Mouse (Mus musculus): Measurements from ENCODE around the gene Senp7. TPM values are rescaled to one million over a fixed set of nuclear protein-coding genes. Genes with fewer than 3 reads are reported as not detected.
"Not testable (repeated sequence)": the region's sequence is repeated elsewhere in the genome, so short reads cannot be mapped to it uniquely, and the experiment has no call there.

Gene Senp7
- polyA plus RNA-seq, 1 experiment = 45.1 TPM

DNA sequence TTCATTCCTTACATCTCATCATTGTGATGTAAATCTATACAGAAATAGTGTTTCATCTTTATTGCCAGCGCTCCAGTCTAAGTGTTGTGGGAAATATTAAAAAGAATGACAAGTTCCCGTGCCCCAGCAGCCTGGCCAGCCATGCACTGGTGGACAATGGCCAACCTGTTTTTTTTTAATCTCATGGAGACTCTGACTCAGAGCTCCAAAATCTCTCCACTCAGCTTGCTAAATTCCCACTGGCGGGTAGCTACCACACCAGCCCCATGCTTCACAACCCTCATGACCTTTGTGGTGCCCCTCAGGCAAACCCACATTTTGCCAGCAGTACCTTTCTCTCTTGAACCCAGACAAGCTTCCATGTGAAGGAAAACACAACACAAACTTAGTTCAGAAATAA is 67.6 kb downstream of the Senp7 start:
- TF ChIP-seq CTCF (IDR thresholded peaks at IDR 0.05; ENCODE audit: borderline replicate concordance, extremely low read depth, insufficient read depth, insufficient read length) = no peak
- TF ChIP-seq POLR2A (IDR thresholded peaks at IDR 0.05; ENCODE audit: borderline replicate concordance, extremely low read depth, insufficient read depth, insufficient read length, poor library complexity, severe bottlenecking) = no peak
- DNase-seq (ENCODE audit: low read depth) = no peak

DNA sequence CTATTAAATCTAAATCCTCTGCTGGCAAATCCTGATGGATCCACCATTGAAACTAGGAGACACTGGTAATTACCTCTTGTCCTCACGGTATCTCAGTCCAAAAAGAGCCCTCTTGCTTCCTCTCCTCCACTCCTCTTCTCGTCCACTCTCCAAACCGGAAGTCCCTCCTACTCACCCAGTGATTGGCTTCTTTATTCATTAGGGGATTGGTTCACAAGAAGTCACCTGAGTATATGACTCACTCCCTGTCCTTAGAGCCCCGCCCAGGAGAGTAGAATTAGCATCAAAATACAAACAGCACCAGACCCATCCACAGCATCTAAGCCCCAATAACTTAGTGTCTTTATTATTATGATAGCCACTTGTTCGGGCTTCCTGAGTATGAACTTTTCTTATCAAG is 68.0 kb downstream of the Senp7 start:
- TF ChIP-seq POLR2A (IDR thresholded peaks at IDR 0.05; ENCODE audit: borderline replicate concordance, extremely low read depth, insufficient read depth, insufficient read length, poor library complexity, severe bottlenecking) = no peak

DNA sequence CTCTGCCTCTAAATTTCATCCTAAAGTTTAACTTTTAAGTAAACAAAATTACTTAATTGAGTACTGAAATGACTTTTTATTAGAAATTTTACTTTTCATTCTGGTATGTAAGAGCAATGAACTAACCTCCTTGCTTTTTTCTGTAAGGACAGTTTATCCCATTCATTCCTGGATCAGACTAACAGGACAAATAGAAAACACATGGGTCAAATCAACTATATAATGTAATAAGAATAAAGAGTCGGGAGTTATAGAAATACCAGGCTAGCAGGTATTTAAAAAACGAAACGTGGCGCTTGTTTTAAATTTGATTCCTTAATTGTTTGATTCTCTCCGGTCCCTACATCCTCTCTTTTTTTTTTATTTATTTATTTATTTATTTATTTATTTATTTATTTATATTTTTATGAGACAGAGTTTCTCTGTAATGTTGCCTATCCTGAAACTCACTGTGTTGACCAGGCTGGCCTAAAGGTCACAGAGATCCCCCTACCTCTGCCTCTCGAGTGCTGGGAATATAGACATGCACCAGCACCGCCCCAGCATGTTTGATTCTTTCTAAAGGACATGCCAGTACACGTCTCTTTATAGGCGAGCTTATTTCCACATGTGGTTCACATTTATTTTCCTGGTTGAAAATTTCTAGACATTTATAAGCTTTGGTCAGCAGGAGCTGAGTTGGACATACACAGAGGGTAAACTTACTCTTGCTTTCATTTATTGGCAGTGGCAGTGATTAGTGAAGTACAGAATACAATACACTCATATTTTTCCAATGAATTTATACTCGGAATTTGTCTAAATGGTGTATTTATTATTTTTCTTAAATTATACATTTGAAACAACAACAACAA is 69.4 kb downstream of the Senp7 start:
- no peak for DNase-seq (ENCODE audit: low read depth)
- TF ChIP-seq POLR2A (IDR thresholded peaks at IDR 0.05; ENCODE audit: borderline replicate concordance, extremely low read depth, insufficient read depth, insufficient read length, poor library complexity, severe bottlenecking) = no peak
- no peak for TF ChIP-seq CTCF (IDR thresholded peaks at IDR 0.05; ENCODE audit: borderline replicate concordance, extremely low read depth, insufficient read depth, insufficient read length)

More for the DNA sequence above, 68.0 kb downstream of the Senp7 start:
- DNase-seq (ENCODE audit: low read depth) = no peak

DNA sequence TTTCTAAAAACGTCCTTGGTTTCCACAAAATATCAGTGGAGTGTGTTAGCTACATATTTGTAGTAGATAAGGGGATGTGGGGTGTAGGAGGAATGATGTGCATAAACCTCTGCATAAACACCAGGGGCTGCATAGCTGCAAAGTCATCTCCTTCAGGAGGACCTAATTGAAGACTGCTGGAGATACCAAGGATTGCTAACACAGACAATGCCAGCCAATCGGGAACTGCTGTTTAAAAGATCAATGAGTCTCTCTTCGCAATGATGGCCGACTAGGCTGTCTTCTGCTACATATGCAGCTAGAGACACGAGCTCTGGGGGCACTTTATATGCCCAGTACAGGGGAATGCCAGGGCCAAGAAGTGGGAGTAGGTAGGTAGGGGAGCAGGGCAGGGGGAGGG is 74.4 kb downstream of the Senp7 start:
- TF ChIP-seq POLR2A (IDR thresholded peaks at IDR 0.05; ENCODE audit: borderline replicate concordance, extremely low read depth, insufficient read depth, insufficient read length, poor library complexity, severe bottlenecking) = no peak
- no peak for TF ChIP-seq CTCF (IDR thresholded peaks at IDR 0.05; ENCODE audit: borderline replicate concordance, extremely low read depth, insufficient read depth, insufficient read length)
- no peak for DNase-seq (ENCODE audit: low read depth)

DNA sequence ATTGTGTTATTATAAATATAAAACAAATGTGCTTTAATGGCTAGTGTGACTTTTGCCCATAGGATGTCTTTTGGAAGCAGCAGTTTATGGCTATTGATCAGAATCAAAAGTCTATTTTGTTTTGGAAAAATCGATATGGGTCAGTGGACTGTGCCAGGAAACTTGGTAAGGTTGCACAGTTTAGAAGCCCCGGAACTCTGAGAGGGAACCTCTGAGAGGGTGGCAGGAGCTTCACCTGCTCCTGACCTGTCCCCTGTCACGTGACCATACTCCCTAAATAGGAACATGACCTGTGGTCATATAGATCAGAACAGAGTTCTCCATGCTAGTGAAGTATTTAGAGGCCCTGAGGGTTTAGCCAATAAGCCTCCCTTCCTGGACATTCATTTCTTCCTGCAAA is 75.9 kb downstream of the Senp7 start:
- DNase-seq (ENCODE audit: low read depth) = no peak
- TF ChIP-seq CTCF (IDR thresholded peaks at IDR 0.05; ENCODE audit: borderline replicate concordance, extremely low read depth, insufficient read depth, insufficient read length) (no peak), POLR2A (IDR thresholded peaks at IDR 0.05; ENCODE audit: borderline replicate concordance, extremely low read depth, insufficient read depth, insufficient read length, poor library complexity, severe bottlenecking) (no peak)

DNA sequence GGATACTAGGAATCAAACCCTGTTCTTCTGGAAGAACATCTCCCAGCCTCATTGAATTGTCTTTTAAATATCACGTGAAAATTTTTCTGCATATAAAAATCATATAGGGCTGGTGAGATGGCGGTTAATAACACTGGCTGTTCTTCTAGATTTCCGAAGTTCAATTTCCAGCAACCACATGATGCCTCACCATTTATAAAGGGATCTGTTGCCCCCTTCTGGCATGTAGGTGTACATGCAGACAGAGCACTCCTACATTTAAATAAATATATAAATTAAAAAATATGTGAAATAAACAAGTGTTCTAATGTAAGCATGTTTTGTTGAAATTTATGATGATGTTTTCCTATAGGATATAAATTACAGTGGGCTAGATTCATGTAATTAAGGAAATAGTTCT is 83.5 kb downstream of the Senp7 start:
- DNase-seq (ENCODE audit: low read depth) = peak; percentile 71
- TF ChIP-seq POLR2A (IDR thresholded peaks at IDR 0.05; ENCODE audit: borderline replicate concordance, extremely low read depth, insufficient read depth, insufficient read length, poor library complexity, severe bottlenecking) (no peak), CTCF (IDR thresholded peaks at IDR 0.05; ENCODE audit: borderline replicate concordance, extremely low read depth, insufficient read depth, insufficient read length) (peak; percentile 40; the same call in 1 of the 2 replicates)

DNA sequence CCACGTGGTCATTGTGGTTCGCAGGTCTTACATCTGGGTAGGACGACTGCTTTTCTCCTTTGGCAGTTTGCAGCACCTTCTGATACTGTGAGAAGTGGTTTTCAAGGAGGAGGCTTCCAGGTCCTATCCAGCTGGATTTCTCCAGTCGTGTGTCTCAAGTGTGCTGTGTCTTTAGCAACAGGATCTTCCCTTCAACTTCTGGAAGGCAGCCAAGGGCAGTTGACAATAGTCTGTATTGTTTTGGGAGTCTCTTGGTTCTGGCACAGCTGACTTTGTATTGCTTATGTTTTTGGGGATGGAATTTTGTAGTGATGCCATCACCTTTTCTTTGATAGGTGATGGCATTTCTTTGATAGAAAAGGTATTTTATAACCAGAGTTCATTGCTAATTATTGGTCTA is 86.0 kb downstream of the Senp7 start:
- peak; percentile 11 for DNase-seq (ENCODE audit: low read depth)
- TF ChIP-seq CTCF (IDR thresholded peaks at IDR 0.05; ENCODE audit: borderline replicate concordance, extremely low read depth, insufficient read depth, insufficient read length) = no peak
- TF ChIP-seq POLR2A (IDR thresholded peaks at IDR 0.05; ENCODE audit: borderline replicate concordance, extremely low read depth, insufficient read depth, insufficient read length, poor library complexity, severe bottlenecking) = no peak

DNA sequence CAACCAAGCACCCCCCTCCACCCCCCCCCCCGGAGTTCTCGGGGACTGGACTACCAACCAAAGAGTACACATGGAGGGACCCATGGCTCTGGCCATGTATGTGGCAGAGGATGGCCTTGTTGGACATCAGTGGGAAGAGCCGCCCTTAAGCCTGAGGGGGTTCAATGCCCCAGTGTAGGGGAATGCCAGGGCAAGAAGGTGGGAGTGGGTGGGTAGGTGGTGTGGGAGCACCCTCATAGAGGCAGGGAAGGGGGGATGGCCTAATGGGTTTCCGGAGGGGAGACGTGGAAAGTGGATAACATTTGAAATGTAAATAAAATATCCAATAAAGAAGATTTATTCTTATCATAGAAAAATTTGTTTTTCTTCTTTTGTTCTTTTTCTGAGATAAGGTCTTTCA is 89.5 kb downstream of the Senp7 start:
- not testable (repeated sequence) for DNase-seq (ENCODE audit: low read depth)

DNA sequence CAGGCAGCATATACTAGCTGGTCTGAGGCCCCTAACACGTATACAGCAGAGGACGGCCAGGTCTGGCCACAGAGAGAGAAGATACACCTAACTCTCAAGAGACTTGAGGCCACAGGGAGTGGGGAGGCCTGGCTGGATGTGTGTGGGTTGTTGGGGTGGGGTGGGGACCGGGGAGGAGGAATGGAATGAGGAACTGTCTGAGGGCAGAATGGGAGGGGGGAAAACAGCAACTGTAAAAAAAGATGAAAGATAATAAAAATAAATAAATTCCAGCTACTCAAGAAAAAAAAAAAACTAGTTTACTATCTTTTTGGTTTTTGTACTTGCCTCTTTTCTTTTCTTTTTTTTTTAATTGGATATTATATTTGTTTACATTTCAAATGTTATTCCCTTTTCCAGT is 91.8 kb downstream of the Senp7 start:
- TF ChIP-seq POLR2A (IDR thresholded peaks at IDR 0.05; ENCODE audit: borderline replicate concordance, extremely low read depth, insufficient read depth, insufficient read length, poor library complexity, severe bottlenecking) (no peak), CTCF (IDR thresholded peaks at IDR 0.05; ENCODE audit: borderline replicate concordance, extremely low read depth, insufficient read depth, insufficient read length) (no peak)
- no peak for DNase-seq (ENCODE audit: low read depth)

DNA sequence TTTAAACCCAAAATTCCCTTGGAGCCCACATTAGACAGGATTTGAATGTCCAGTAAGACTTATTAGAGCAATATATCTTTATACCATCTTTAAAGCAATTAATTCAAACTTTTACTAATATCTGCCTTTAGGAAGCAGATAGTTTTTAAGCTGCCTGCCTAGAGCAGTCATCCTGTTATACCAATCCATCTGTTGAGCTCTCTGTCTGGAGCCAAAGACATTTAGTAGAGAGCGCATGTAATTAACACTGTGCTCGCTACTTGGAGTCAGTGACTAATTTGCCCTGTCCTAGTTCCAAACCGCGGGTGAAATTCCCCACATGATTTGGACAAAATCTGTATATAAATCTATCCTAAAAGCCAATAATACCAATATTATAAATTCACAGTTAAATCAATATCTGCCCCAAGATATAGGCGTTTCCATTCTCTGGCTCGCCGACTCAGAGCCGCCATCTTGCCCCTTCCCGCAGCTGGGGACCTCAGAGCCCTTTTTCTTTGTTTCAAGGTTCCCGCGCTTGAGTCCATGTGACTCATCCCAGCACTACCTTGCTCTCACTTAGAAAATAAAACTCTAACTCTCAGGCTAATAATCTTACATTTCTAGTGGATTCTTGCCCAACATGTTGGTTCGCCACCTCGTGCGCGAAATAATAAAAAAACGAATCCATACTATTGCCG is 96.9 kb downstream of the Senp7 start:
- TF ChIP-seq CTCF (IDR thresholded peaks at IDR 0.05; ENCODE audit: borderline replicate concordance, extremely low read depth, insufficient read depth, insufficient read length) (no peak), POLR2A (IDR thresholded peaks at IDR 0.05; ENCODE audit: borderline replicate concordance, extremely low read depth, insufficient read depth, insufficient read length, poor library complexity, severe bottlenecking) (no peak)
- DNase-seq (ENCODE audit: low read depth) = no peak

DNA sequence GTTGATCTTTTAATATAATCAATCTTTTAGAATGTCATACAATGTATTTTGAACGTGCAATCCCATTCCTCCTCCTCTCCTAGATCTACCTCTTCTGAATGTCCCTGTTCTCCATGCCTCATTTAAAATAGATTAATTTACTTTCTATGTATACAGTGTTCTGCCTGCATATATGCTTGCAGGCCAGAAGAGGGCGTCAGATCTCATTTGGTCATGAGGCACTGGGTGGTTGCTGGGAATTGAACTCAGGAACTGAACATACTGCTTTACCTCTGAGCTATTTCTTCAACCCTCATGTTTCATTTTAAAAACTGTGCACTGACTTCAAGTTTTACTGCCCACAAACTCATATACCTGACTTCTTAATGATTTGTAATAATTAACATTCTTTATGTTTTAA is 99.5 kb downstream of the Senp7 start:
- DNase-seq (ENCODE audit: low read depth) = no peak
- TF ChIP-seq POLR2A (IDR thresholded peaks at IDR 0.05; ENCODE audit: borderline replicate concordance, extremely low read depth, insufficient read depth, insufficient read length, poor library complexity, severe bottlenecking) = no peak
- no peak for TF ChIP-seq CTCF (IDR thresholded peaks at IDR 0.05; ENCODE audit: borderline replicate concordance, extremely low read depth, insufficient read depth, insufficient read length)

DNA sequence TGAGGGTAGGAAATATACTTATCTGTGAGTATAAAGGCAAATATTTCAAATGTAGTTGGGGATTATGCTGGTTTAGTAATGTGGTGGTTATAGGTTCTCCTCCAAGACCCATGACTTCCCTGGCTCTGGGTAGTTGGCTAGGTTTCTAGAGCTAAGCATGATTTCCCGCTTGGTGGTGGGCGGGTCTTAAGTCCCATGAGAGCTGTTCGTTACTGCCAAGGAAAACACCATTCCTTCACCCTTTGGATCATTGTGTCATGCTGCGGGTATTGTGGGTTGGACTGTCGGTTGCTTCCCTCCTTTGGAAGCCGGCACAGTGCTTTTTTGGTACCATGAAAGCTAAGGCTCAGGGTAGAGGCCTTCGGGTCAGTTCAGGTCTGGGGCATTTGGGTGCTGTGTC is 115.3 kb downstream of the Senp7 start:
- TF ChIP-seq POLR2A (IDR thresholded peaks at IDR 0.05; ENCODE audit: borderline replicate concordance, extremely low read depth, insufficient read depth, insufficient read length, poor library complexity, severe bottlenecking) = no peak
- TF ChIP-seq CTCF (IDR thresholded peaks at IDR 0.05; ENCODE audit: borderline replicate concordance, extremely low read depth, insufficient read depth, insufficient read length) = no peak
- DNase-seq (ENCODE audit: low read depth) = no peak

All from brain, embryonic 14.5 days (tissue).